Mouse (Mus musculus): ENCODE measurements around the gene Gm20388.

- TF ChIP-seq POLR2A (IDR thresholded peaks at IDR 0.05; ENCODE audit: low read depth, low read length) (no peak), CTCF (conservative IDR thresholded peaks at IDR 0.05; ENCODE audit: insufficient read depth, insufficient read length, low read depth, low read length) (no peak)
Observed at GRCm38 (mm10) chr8:120539775-120540625, 629.4 kb downstream of the Gm20388 start.

All from kidney, adult 2 months (tissue).